Mouse (Mus musculus): ENCODE measurements around the gene 1700030K09Rik. TPM values are rescaled to one million over a fixed set of nuclear protein-coding genes. Genes with fewer than 3 reads are reported as not detected.

1700030K09Rik gene
- polyA plus RNA-seq (2012; fragmentation: generic; extraction: Trizol) = 10 to 100 TPM in 1 of 2 experiments, 1 to 10 TPM in 1; 4.3 to 10.3 TPM

GRCm38 (mm10) chr8:72443338-72443993, at the start of gene 1700030K09Rik, which contains the start of gene Calr3:
Gene 1700030K09Rik (plus strand): TSS chr8:72443880.
Gene Calr3 (minus strand): TSS chr8:72443870.

GRCm38 (mm10) chr8:72421362-72422335, 22.0 kb upstream of the 1700030K09Rik start, which contains the start of gene Eps15l1:
Gene Eps15l1 (minus strand): TSS chr8:72421460.

GRCm38 (mm10) chr8:72474826-72475546, 31.3 kb downstream of the 1700030K09Rik start, which contains the start of gene Cherp:
Gene Cherp (minus strand): TSS chr8:72475226.

GRCm38 (mm10) chr8:72491680-72492621, 48.3 kb downstream of the 1700030K09Rik start, which contains the start of gene Slc35e1:
Gene Slc35e1 (minus strand): TSS chr8:72492614.

Other genes with a start within 250 kb of the 1700030K09Rik start
- under 1 TPM in 1 of 2 experiments, not detected in 1; 0.24 TPM for gene Cib3, start 231.0 kb upstream of the 1700030K09Rik start, polyA plus RNA-seq (2012; fragmentation: generic; extraction: Trizol)
- not detected for gene Gm11034, start 230.2 kb upstream of the 1700030K09Rik start, polyA plus RNA-seq (2012; fragmentation: generic; extraction: Trizol)
- 10 to 100 TPM; 15.2 to 63.8 TPM for gene Fam32a, start 224.2 kb upstream of the 1700030K09Rik start, polyA plus RNA-seq (2012; fragmentation: generic; extraction: Trizol)
- gene Ap1m1, start 203.9 kb upstream of the 1700030K09Rik start, polyA plus RNA-seq (2012; fragmentation: generic; extraction: Trizol) = 10 to 100 TPM; 61.9 to 72.3 TPM
- gene Gm10282, start 138.6 kb upstream of the 1700030K09Rik start, polyA plus RNA-seq (2012; fragmentation: generic; extraction: Trizol) = 100 to 1,000 TPM in 1 of 2 experiments, 10 to 100 TPM in 1; 26.6 to 220 TPM
- gene Klf2, start 124.8 kb upstream of the 1700030K09Rik start, polyA plus RNA-seq (2012; fragmentation: generic; extraction: Trizol) = 10 to 100 TPM in 1 of 2 experiments, 1 to 10 TPM in 1; 7.8 to 18.1 TPM
- gene Eps15l1, start 22.4 kb upstream of the 1700030K09Rik start, polyA plus RNA-seq (2012; fragmentation: generic; extraction: Trizol) = 10 to 100 TPM in 1 of 2 experiments, 1 to 10 TPM in 1; 9.0 to 33.7 TPM
- gene Calr3, start within 50 bp of the 1700030K09Rik start, polyA plus RNA-seq (2012; fragmentation: generic; extraction: Trizol) = under 1 TPM; 0.76 to 0.90 TPM
- gene Cherp, start 31.3 kb downstream of the 1700030K09Rik start, polyA plus RNA-seq (2012; fragmentation: generic; extraction: Trizol) = 10 to 100 TPM; 24.1 to 46.8 TPM
- gene Slc35e1, start 48.7 kb downstream of the 1700030K09Rik start, polyA plus RNA-seq (2012; fragmentation: generic; extraction: Trizol) = 10 to 100 TPM; 10.6 to 19.4 TPM
- 1 to 10 TPM; 3.9 to 8.5 TPM for gene Med26, start 104.4 kb downstream of the 1700030K09Rik start, polyA plus RNA-seq (2012; fragmentation: generic; extraction: Trizol)
- 10 to 100 TPM; 31.0 to 69.0 TPM for gene Smim7, start 127.2 kb downstream of the 1700030K09Rik start, polyA plus RNA-seq (2012; fragmentation: generic; extraction: Trizol)
- 10 to 100 TPM in 1 of 2 experiments, 1 to 10 TPM in 1; 7.9 to 15.7 TPM for gene Tmem38a, start 128.2 kb downstream of the 1700030K09Rik start, polyA plus RNA-seq (2012; fragmentation: generic; extraction: Trizol)
- under 1 TPM; 0.04 to 0.13 TPM for gene Nwd1, start 202.8 kb downstream of the 1700030K09Rik start, polyA plus RNA-seq (2012; fragmentation: generic; extraction: Trizol)

Data from C3H10T1/2 (cell line).